Mouse (Mus musculus) olfactory bulb, adult 2 months (tissue): ENCODE measurements around the gene Klhl3.

ENCODE experiments used
- CTCF ChIP-seq: fragments of 200-500 bp; IDR thresholded peaks from 2 replicates; pipeline ENCODE4 v1.5.1; 2012; ENCODE audit warnings: low read depth, mild to moderate bottlenecking, low read length, moderate library complexity; ENCODE audit not compliant: insufficient read depth
- POLR2A ChIP-seq: fragments of 200-500 bp; IDR thresholded peaks from 2 replicates; pipeline ENCODE4 v1.6.1; 2012; ENCODE audit warnings: mild to moderate bottlenecking, low read depth, low read length, moderate library complexity; ENCODE audit not compliant: insufficient read depth

DNA sequence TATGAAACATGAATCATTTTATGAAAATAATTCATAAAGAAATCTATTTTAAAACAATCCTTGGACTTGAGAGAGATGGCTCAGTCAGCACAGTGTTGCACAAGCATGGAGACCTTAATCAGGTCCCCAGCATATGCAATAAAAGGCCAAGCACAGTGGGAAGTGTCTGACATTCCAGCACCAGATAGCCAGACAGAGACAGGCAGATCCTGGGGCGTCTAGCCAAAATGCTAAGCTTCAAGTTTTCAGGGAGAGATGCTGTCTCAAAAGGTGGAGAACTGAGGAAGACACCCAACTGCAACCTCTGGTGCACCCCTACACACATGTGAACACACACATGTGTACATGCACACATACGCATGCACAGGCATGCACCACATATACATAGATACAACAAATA lies 153.1 kb downstream of the Klhl3 start:
- no peak for TF ChIP-seq POLR2A
- TF ChIP-seq CTCF = no peak
